Mouse (Mus musculus) C2C12 (cell line): Measurements from ENCODE around the gene Gnat3. TPM values are rescaled to one million over a fixed set of nuclear protein-coding genes. Genes with fewer than 3 reads are reported as not detected.

Experiments
- H3K27me3 ChIP-seq: one replicate; pipeline ENCODE4 v1.6.1; 2011; ENCODE audit not compliant: control insufficient read depth, insufficient read depth, insufficient read length
- H3K36me3 ChIP-seq: one replicate; pipeline ENCODE4 v1.6.1; 2011; ENCODE audit not compliant: control insufficient read depth, insufficient read depth
- H3K4me3 ChIP-seq: one replicate; pipeline ENCODE4 v1.5.1; 2011; ENCODE audit warnings: mild to moderate bottlenecking, control low read depth; ENCODE audit not compliant: poor library complexity, insufficient read depth, severe bottlenecking
- H3K79me2 ChIP-seq: one replicate; pipeline ENCODE4 v1.6.1; 2011; ENCODE audit not compliant: control insufficient read depth, insufficient read depth
- H3K79me3 ChIP-seq: one replicate; pipeline ENCODE4 v1.6.1; 2011; ENCODE audit warnings: low read depth, control low read depth
- H3ac ChIP-seq: one replicate; pipeline ENCODE3; 2011; ENCODE audit warnings: low read depth; ENCODE audit not compliant: control insufficient read depth, insufficient read length
- CEBPB ChIP-seq: IDR thresholded peaks from one replicate; pipeline ENCODE4 v1.6.1; 2011; ENCODE audit warnings: low read depth, mild to moderate bottlenecking, control low read depth, moderate library complexity
- CTCF ChIP-seq: IDR thresholded peaks from one replicate; pipeline ENCODE4 v1.5.1; 2011; ENCODE audit not compliant: control insufficient read depth, insufficient read depth, insufficient read length
- FOSL1 ChIP-seq: IDR thresholded peaks from one replicate; pipeline ENCODE4 v1.8.0; 2011; ENCODE audit warnings: mild to moderate bottlenecking, low read length; ENCODE audit not compliant: poor library complexity, insufficient read depth, severe bottlenecking
- MAX ChIP-seq: IDR thresholded peaks from one replicate; pipeline ENCODE4 v1.6.1; 2011; ENCODE audit warnings: mild to moderate bottlenecking, control low read depth
- MYOD1 ChIP-seq: IDR thresholded peaks from one replicate; pipeline ENCODE4 v1.6.1; 2011; ENCODE audit warnings: low read depth; ENCODE audit not compliant: control insufficient read depth, insufficient read length
- MYOG ChIP-seq: IDR thresholded peaks from one replicate; pipeline ENCODE4 v1.6.1; 2011; ENCODE audit not compliant: control insufficient read depth, insufficient read length; ENCODE audit errors: extremely low read depth
- USF1 ChIP-seq: IDR thresholded peaks from one replicate; pipeline ENCODE4 v1.6.1; 2011; ENCODE audit warnings: low read depth, mild to moderate bottlenecking, control low read depth, moderate library complexity
- polyA plus RNA-seq: library from polyadenylated mRNA; unstranded; fragments of >200 nt; fragmentation: generic; extraction: Trizol; gene quantifications from one replicate; pipeline ENCODE4 v1.2.1, GENCODE M21; 2012; ENCODE audit warnings: missing spikeins

Gnat3 gene
- polyA plus RNA-seq, 1 experiment, result not detected

GRCm38 (mm10) chr5:18048841-18049240 lies 86.5 kb downstream of the Gnat3 start:
- Histone ChIP-seq H3K27me3 (no peaks in the 10 kb centered on the region), H3K36me3 (no peaks in the 10 kb centered on the region), H3K79me3 (no peaks in the 10 kb centered on the region), H3ac (no peak overlapping the region), H3K4me3 (no peak overlapping the region), H3K79me2 (no peaks in the 10 kb centered on the region)
- TF ChIP-seq MAX (no peak), MYOG (no peak), CEBPB (no peak), USF1 (no peak), MYOD1 (no peak)

DNA sequence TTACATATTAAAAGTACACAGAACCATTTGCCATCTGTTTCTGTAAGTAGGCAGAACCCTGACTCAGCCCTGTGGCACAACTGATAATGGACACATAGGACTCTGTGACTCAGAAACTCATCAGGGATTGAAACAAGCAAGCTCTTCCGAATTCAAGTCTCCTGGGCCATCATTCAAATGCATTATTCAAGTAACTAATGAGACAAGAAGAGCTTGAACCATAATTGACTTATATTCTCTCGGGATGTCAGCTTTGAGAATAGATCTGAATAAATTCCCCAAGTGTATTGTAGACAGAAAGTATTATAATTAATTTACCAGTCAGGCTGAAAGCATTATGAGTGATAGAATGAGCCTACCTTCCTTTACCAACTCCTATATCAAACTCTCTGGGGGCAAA lies 93.0 kb downstream of the Gnat3 start:
- Histone ChIP-seq H3K4me3 (no peak overlapping the region), H3K27me3 (no peaks in the 10 kb centered on the region), H3ac (no peak overlapping the region), H3K79me3 (no peaks in the 10 kb centered on the region), H3K79me2 (no peaks in the 10 kb centered on the region), H3K36me3 (no peaks in the 10 kb centered on the region)
- TF ChIP-seq CEBPB (no peak), CTCF (no peak), MYOG (no peak), MAX (no peak), FOSL1 (no peak), MYOD1 (no peak), USF1 (no peak)

Other genes starting within 250 kb of the Gnat3 start
- gene Cd36, start 73.7 kb upstream of the Gnat3 start, polyA plus RNA-seq, result 0.01 TPM